Mouse (Mus musculus) fat pad, adult 2 months (tissue): ENCODE measurements at regions not wholly inside any gene's neighbourhood (a gene's known extent, or its start where the extent isn't known, plus 50 kb on each side); places are given as distances from the start of the nearest gene placed in this dataset.

Experiments
- DNase-seq: peaks from one replicate; pipeline ENCODE4 v3.0.0-alpha.2; 2011; ENCODE audit warnings: low read depth, low spot score; ENCODE audit errors: extremely low read depth

DNA sequence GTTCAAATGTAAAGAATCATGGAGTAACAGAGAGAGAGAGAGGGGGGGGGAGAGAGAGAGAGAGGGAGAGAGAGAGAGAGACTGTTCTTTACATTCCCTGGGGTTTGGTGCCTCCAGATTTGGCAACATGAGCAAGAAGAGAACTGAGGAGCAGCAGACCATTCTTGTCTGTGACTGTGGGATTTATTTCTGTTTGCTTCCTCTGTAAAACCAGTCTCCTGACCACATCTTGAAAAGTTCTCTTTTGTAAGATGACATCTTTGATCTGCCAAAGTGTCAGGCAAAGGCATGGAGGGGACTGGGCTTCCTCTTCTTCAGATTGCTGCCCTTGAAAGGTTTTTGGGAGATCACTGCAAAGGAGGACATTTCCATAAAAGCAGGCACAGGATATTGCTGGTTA is 376.3 kb downstream of the Kcnj2 start:
- no peak for DNase-seq

DNA sequence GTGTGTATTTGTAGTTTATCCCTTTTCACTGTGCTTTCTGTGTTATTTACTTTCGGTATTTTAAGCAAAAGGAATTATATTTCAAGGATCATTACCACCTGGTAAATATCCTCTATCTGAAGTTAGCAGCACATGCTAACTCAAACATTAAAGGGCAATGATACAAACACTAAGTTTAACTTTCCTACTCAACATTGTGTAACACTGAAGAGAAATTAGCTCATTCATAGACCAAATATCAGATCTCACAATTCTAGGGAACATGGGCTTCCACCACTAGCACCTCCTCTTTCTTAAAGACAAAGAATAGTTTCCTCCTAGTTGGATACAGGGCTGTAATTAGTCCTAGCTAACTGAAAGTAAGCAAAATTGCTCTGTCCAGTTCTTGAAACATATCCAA is 377.4 kb downstream of the Kcnj2 start:
- no peak for DNase-seq

DNA sequence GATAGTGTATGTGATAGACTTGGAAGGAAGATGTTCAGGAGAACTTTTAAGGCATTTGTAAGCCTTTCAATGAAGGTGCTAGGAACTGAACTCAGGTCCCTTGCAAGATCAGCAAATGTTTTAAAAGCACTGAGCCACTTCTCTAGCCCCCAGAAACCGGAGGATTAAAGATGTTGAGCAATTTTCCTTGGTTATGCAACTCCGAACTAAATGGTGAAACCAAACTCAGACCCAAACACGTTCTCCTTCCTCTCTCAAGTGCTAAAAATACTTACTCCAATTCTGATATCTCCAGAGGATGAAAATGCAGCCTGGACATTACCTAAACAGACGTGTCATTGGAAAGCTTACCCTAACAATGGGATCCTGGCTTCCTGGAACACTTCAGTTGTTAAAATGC is 378.8 kb downstream of the Kcnj2 start:
- no peak for DNase-seq

DNA sequence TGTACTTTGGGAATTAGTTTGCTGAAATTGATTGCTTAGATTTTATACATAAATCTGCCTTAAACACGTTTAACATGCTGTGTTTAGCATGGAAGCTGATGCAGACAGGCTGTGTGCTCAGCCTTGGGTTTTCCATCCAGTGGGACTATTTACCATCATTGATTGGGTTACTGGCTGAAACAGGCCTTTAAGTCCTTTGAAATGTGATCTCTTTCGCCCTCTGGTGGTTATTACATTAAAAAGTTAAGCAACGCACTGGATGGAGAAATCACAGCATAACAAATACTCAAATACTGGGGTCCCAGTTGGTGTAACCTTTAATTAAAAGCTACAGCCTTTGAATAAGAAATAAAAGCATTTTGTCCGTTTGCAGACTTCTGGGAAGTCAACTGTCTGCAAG is 379.8 kb downstream of the Kcnj2 start:
- DNase-seq = no peak

DNA sequence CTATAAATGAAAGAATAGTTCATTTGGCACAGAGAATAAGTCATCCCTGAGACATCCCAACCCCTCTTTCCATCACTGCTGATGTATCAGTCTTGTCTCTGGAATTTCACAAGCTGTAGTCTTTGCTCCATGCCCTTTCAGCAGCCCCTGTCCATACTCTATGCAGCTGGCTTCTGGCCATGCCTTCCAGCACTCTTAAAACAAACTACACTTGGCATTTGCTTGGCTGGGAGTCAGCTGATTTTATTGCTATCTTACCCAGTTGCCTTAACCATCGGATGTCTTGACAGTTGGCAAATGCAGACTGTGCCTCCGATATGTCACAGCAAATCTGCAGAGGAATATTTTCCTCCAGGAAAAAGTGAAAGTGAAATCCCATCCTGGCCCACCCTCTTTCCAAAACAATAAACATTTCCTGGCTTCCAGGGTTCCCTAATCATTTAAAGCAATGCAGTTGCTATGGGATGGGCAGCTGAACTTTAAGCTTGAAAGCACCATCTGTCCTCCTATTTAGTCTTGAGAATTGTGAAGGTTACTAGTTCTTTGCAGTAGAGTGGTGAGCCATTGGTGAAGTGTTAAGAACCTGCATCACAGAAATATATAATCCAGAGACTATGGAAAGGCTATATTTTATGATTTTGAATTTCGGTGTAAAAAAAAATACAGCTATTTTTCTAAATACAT is 385.0 kb downstream of the Kcnj2 start:
- DNase-seq = no peak

DNA sequence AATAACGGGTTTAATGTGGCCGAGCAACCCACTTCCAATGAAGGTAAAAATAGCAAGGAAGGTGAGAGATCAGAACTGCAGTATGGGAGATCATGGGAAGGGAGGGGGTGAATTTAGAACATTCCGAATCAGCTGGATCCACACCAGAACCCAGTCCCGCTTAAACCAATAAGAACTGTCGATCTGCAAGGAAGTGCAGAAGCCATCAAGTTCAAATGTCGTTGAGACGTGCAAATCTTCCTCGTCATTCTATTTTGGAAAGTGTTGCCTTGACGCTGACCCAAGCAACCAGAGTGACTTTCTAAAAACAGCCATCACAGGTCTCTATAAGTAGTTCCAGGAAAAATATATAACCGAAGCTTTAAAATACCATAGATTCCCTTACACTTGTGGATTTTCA is 394.1 kb downstream of the Kcnj2 start:
- DNase-seq = no peak

DNA sequence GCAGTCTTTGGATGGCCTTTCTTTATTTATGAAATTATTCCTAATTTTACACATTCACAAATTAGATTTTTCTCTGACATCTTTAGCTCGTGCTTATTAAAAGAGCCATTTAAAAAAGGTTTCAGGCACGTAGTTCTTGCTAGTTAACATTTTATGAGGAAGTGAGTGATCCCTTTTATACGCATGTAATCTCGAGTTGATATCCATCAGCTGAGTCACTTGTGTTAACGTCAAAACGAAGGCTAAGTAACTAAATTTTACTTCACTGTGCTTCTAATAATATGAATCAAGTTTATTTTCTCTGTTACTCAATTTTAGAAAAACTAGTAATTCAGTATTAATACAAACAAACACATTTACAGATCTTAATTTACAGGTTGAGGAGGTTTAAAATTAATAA is 419.0 kb downstream of the Kcnj2 start:
- DNase-seq = no peak

DNA sequence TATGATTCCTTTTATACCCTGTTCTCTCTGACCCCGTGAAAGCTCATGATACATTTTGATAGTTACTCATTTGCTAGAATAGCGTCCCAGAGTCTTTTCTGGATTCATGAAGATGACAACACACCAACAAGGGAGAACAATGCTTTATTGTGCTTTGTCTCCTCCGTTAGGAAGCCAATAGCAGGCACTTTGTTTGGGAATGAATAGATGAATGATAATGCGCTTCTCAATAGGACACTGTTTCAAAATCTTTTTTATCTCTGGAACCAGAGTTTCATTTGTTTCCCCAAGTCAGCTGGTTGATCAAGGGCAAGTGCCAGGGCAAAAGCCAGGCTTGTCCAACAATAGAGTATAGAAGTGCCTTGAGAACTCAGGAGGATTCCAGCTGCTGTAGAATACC is 446.5 kb downstream of the Kcnj2 start:
- no peak for DNase-seq

DNA sequence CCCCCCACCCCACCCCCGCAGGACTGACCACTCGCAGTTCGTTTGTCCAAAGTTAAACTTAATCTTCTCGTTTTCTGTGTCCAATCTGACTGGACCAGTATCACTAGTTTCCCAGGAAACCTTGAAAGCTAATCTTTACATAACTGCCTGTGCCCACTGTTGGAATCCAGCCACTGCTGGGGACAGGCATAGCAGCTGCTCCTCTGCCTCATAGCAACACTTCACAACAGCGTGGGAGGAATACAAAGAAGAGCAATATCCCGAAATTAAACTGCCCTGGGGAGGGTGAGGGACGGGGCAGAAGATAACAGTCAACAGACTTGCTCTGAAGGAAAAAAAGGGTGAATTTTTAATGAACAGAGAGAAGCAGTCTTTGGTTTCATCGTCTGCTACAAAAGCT is 456.8 kb downstream of the Kcnj2 start:
- DNase-seq = no peak

DNA sequence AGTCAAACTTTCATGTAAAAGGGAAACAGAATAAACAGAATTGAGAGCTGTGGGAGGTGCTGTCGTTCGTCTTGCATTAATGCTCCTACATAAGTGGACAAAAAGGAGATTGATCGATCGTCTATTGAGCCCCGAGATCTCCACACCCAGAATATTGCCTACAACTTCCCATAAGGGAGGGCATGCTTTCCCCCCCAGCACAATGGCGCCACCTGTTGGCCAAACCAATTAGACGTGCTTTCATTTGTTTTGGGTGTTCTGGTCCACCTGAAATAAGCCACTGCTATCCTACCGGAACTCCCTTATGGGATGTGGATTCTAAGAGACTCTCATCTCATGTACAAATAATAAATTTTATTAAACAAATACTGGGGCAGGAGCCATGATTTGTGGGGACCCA is 457.5 kb downstream of the Kcnj2 start:
- DNase-seq = no peak

DNA sequence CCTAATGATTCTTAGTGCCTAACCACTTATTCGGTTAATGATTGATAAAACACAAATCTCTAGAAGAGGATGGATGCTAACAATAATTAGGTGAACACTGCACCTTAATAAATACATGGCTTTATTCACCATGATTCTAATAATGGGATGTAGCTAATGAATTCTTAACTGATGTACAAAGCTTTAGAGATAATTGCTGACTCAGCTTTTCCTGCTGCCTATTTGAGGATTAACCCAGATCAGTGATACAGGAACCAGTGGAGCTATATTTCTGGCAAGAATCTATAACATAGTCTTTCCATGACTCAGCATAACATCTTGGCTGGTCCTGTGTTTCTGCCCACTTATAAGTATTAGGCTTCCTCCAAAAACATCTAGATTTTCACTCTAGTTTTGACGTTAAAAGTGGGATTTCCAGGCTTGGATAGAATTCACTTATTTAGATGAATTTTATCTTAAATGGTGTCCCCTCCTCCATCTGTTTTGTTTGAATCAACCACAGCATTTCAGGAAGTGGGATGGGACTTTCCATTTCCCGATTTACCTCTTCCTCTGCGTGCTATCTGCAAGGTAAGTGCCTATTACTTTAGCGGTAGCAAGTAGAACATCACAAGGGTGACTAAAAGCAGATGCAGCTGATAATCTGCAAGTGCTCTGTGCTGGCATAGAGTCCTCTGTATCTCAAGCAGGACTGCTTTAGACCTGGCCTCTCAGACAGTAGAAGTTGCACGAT is 460.2 kb downstream of the Kcnj2 start:
- no peak for DNase-seq

DNA sequence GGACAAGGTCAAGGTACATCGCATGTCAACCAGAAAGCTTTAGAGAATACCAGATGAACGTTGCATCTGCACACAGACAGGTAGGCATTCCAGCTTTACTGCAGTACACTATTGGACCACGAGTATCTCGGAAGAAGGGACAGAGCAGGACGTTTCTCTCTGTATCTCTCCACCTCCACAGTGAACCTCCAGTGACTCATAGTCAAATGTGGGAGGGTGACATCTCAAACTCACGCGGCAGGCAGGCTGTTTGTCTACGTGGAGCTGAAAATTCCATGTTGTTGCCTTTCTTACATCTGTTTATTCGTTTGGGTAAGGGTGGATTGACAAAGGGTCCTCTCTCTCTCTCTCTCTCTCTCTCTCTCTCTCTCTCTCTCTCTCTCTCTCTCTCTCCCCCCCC is 463.6 kb downstream of the Kcnj2 start:
- no peak for DNase-seq

DNA sequence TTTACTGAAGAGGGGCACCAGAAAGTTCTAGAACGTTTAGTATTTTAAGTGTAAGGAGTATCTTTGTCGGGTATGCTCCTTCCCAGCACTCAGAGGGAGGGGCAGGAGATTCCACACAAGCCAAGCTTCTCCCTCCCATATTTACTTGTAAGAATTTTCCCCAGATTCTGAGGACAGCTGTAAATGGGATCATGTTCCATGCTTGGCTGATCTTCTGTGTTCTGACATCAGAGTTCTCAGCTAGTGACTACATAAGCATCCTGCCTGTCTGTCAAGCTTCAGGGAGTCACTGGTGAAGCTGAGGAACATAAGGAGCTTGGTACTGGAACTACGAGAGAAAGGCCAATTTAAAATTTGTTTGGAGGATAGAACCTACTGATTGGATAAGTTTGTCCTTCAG is 464.9 kb downstream of the Kcnj2 start:
- DNase-seq = no peak

DNA sequence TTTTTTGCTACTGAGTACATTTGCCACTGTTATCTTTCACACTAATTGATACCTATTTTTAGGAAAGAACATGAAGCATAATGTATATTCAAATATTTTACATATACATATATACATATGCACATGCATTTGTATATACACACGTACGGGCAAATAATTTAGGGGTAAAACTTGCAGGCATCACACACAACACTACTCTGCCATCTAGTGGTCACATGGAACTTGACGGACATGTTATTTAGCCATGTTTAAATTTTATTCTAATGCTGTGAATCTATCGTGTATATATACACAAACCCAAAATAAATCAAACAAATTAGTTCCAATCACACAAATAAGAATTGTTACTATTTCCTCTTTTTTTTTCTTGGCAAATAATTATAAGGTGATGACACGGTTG is 466.5 kb downstream of the Kcnj2 start:
- no peak for DNase-seq

DNA sequence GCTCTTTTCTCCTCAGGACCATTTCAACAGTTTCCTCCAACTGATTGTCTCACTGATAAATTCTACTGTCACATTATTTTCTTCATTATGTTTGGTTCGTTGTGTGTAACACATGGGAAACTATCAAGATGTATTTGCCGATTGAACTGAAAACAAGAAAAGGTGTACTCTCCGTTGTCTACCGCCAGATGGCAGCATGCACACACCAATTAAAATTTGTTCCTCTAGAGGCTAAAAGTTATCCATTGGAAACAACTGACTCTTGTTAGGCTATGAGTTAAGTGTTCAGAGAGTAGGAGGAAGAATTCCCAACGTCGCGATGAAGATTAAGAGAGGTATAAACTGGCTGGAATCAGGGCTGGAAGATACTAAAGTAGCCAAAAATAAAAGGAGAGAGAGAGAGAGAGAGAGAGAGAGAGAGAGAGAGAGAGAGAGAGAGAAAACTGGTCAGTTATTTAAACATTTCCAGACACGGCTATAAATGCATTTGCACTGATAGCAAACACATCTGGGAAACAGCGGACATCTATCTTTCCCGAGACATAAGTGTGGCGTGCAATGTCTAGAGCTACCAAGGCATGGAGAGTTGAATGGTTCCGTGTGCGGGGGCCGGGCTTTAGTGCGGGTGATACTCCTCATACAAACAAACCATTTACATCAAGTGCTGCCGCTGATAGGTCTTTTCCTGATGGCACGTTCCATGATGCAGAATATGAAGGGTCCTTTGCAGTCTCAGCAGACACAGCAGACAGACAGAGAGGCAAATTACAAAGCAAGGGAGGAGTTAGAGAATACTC is 470.3 kb downstream of the Kcnj2 start:
- no peak for DNase-seq

DNA sequence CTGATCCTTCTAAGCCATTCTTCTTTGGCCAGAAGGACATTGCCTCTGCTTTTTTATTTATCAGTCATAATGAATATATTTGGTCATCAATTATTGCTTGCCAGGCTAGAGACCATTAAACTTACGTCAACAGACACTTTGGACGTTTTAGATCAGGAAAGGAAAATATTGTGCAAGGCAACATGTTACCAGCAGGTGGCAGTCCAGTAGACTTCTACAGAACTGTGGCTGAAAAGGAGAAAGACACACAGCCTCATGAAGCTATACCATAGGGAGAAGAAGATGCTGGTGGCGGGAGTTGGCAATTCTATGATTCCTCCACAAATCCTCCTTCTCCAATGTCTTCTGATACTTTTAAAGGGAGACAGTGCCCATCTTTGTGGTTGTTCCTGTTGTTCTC is 471.7 kb downstream of the Kcnj2 start:
- no peak for DNase-seq

DNA sequence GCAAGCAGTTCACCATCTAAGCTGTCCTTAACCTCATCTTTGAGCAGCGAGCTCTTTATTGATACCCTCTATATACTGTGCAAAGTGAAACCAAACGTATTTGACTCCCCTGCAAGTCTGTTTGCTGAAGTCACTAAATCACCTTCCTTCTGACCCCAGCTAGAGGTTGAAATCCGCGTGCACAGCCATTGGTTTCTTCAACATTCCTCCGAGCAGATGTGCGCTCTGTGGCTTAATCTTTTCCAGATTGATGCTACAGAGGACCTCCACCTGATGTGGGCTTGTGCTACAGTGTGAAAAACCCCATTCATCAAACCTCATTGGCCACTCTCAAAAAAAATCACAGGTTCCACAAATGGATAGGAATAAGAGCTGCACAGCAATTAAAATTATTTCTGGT is 474.0 kb downstream of the Kcnj2 start:
- DNase-seq = no peak

DNA sequence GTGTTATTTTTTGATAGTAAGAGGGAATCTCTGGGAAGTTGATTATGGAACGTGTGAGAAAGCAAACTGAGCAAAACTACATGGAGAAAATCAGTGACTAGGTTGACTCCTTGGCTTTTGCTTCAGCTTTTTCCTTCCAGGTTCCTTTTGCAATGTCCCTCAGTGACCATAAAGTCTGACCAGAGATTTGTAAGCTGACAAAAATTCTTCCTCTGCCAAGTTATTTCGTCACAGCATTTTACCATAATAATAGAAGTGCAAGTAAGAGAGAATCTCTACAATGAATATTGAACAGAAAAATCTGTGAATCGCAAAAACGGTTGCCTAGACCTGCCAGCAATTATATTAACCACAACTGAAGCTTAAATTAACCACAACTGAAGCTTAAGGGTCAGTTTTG is 479.3 kb downstream of the Kcnj2 start:
- no peak for DNase-seq

DNA sequence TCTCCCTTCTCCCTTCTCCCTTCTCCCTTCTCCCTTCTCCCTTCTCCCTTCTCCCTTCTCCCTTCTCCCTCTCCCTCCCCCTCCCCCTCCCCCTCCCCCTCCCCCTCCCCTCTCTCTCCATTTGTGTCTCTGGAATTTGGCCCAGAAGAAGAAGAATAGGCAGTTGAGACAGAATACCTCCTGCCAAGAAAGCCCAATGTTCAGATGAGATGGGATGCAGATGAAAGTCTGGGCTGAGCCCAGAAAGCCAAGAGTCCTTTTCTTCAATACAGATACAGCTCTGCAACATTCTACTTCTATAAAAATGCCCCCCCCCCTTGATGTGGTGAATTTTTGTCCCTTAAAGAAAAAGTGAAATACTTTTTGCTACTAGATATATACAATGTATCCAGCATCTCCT is 489.2 kb downstream of the Kcnj2 start:
- no peak for DNase-seq

DNA sequence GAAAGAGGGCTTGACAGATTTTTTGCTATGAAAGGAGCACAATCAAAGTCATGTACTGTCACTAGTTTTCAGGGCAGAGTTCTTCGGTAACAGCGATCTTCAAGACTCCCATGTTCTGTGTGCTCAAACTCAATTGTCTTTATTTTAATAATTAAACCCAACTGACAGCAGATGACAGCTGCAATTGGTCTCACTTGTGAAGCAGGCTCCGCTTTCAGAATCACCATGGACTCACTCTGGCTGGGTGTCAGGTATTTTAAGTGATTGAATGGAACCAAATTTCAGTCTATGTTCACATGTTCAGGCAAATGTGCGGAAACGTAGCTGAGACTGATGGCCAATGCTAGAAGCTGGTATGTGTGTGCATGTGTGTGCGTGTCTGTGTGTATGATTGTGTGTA is 489.7 kb downstream of the Kcnj2 start:
- DNase-seq = no peak

DNA sequence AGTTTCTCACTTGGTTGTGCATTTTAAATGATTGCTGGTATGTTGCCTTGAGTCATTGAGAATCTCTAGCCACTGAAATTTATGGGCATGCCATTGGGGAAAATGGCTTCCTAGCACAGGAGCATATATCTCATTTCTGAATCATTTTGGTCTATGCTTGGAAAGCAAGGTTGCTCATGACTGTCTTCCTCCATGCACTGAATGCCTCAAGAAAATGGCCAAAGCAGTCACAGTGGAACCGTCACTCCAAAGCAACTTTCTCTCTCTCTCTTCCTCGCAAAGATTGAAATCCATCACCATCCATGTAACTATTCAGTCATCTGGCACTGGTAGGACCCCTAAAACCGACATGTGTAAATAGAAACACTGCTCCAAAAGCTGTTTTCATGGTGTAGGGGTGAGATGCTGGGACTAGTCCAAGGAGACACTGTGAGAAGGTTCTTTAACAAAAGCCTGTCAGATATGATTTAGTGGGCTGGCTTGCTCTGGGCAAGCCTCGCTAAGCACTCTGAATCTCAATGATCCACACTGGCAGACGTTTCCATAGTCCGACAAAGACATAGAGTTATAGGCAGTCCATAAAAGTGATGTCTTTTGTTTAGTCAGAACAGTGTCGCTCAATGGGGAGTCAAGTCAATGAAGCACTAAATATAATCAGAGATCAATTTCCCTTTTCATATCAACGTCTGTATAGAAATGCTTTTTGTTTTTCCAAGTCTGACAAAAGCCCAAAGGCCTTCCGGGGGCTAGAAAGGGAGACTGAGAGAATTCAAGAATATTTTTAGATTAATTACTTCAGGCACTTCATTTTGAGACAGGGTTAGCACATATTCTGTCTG is 492.6 kb downstream of the Kcnj2 start:
- DNase-seq = no peak
